Mouse (Mus musculus): ENCODE data around the gene Rere.

GRCm38 (mm10) chr4:150235585-150235984, 45.9 kb upstream of the Rere start:
- TF ChIP-seq CTCF (IDR thresholded peaks at IDR 0.05; ENCODE audit: control insufficient read depth, insufficient read depth, insufficient replicate concordance, low read depth, low read length): no peak
- TF ChIP-seq POLR2A (IDR thresholded peaks at IDR 0.05; ENCODE audit: control insufficient read depth, low read depth, low read length): no peak
